In the genomic region with DNA sequence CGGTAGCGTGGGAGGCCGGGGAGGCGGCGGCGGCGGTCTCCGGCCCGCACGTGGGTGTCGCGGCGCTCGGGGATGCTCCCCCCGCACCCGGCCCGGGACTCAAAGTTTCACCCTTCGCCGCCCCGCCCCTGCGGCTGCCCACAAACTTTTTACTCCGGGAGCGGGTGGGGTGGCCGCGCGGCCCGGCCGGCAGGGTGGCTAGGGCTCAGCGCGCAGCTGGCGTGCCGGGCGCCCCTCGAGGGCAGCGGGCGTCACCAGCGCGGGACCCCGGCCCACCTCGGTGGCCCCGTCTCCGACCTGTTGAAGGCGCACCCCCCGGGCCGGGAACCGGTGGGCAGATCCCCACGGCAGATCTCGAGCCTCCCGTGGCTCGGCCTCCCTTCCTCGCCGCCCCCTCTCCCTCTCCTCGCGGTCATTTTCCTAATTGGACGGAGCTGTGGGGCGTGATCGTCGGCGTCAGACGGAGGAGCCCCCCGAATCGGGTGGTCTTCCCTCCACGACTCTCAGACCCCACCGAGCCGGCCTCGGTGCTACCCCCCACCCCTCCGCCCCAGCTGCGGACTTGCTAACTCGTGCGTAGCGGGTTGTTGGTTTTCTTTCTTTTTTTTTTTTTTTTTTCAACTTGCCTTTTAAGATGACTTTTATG, we compare ENCODE assay signal across 8 mouse cellular contexts. TPM values are rescaled to one million over a fixed set of nuclear protein-coding genes. Genes with fewer than 3 reads are reported as not detected.
DNase-seq lines count a peak whose midpoint lies in the region; ATAC-seq lines count a peak whose summit lies in the region.

No protein-coding gene starts in this region.

- H3K27me3 ChIP-seq in heart, embryonic 16.5 days (ENCODE audit: control insufficient read depth, insufficient read depth, low read length), result no peaks in the 10 kb centered on the region
- no peaks in the 10 kb centered on the region for H3K27me3 ChIP-seq in neural tube, embryonic 14.5 days (ENCODE audit: control insufficient read depth, insufficient read depth, low read length)

- DNase-seq in 3T3-L1 (ENCODE audit: low read depth, low spot score), result peak; percentile 57
- peak; percentile 85 for DNase-seq in adrenal gland, postnatal 25 days
- DNase-seq in kidney, postnatal 14 days, result peak; percentile 89
- peak; percentile 86 for DNase-seq in lung, adult 18-20 months
- DNase-seq in testis, postnatal 14 days (ENCODE audit: low spot score), result peak; percentile 73

- peak overlapping the region; percentile 96 for H3K4me2 ChIP-seq in heart, embryonic 16.5 days (ENCODE audit: low read depth, low read length)
- H3K4me2 ChIP-seq in neural tube, embryonic 14.5 days (ENCODE audit: low read depth, low read length), result peak overlapping the region; percentile 88

- peaks cover 35% of the 10 kb centered on the region for H3K4me1 ChIP-seq in heart, embryonic 16.5 days (ENCODE audit: control insufficient read depth, insufficient read depth, low read length)
- H3K4me1 ChIP-seq in neural tube, embryonic 14.5 days (ENCODE audit: control insufficient read depth, insufficient read depth, low read length), result peaks cover 25% of the 10 kb centered on the region

- under 1% methylated on average over 65 of the region's 71 CpGs for WGBS in heart, embryonic 16.5 days
- 1% methylated on average over 64 of the region's 71 CpGs for WGBS in neural tube, embryonic 14.5 days

- H3K27ac ChIP-seq in heart, embryonic 16.5 days (ENCODE audit: low read length), result peak overlapping the region; percentile 85
- H3K27ac ChIP-seq in neural tube, embryonic 14.5 days (ENCODE audit: low read depth, low read length), result peak overlapping the region; percentile 75

- H3K9me3 ChIP-seq in heart, embryonic 16.5 days (replicated peaks; ENCODE audit: control insufficient read depth, low read length), result no peaks in the 10 kb centered on the region
- no peaks in the 10 kb centered on the region for H3K9me3 ChIP-seq in neural tube, embryonic 14.5 days (ENCODE audit: control insufficient read depth, low read length)

- H3K9ac ChIP-seq in heart, embryonic 16.5 days (ENCODE audit: low read length), result peak overlapping the region; percentile 85
- H3K9ac ChIP-seq in neural tube, embryonic 14.5 days (replicated peaks; ENCODE audit: low read depth, low read length), result peak overlapping the region; percentile 71

- no peaks in the 10 kb centered on the region for H3K36me3 ChIP-seq in heart, embryonic 16.5 days (ENCODE audit: control insufficient read depth, insufficient read depth)
- H3K36me3 ChIP-seq in neural tube, embryonic 14.5 days (ENCODE audit: control insufficient read depth, insufficient read depth, low read length), result no peaks in the 10 kb centered on the region

- peak; percentile 64 for ATAC-seq in erythroid progenitor cell, adult 5-6 weeks (replicated peaks; ENCODE audit: low FRiP score, poor library complexity, severe bottlenecking)
- 0 out of 2 replicates have a peak, but pooled peaks have one; percentile 23 for ATAC-seq in heart, embryonic 16.5 days (replicated peaks; ENCODE audit: extremely low read depth, insufficient read depth, low FRiP score)
- ATAC-seq in neural tube, embryonic 14.5 days (ENCODE audit: low read depth), result no peak

- H3K4me3 ChIP-seq in heart, embryonic 16.5 days (ENCODE audit: low read length), result peak overlapping the region; percentile 71
- H3K4me3 ChIP-seq in neural tube, embryonic 14.5 days (ENCODE audit: low read depth, low read length), result peak overlapping the region; percentile 64

RNA-seq across cellular contexts. Expression of gene Zfp710, which starts 2.5 kb away (rescaled TPM):
- total RNA-seq in adrenal gland, postnatal 25 days (2021), result 18.5 and 21.4 TPM in 2 replicates
- total RNA-seq in erythroid progenitor cell, adult 5-6 weeks (2015; ENCODE audit: low replicate concordance), result 5.4 and 10.9 TPM in 2 replicates
- 2.4 and 3.6 TPM in 2 replicates for total RNA-seq in erythroid progenitor cell, adult 5-6 weeks (2017; ENCODE audit: low replicate concordance)
- polyA plus RNA-seq in heart, embryonic 16.5 days (2015; fragmentation: Nextera tagmentation; extraction: Ambion mirVana), result 12.4 and 12.6 TPM in 2 replicates
- polyA plus RNA-seq in neural tube, embryonic 14.5 days (2014; fragmentation: Nextera tagmentation; extraction: Ambion mirVana), result 14.0 and 14.1 TPM in 2 replicates
